Mouse (Mus musculus) liver, postnatal 0 days (tissue): ENCODE results near the gene Edaradd. TPM values are rescaled to one million over a fixed set of nuclear protein-coding genes. Genes with fewer than 3 reads are reported as not detected.
"Not testable (repeated sequence)": the region's sequence is repeated elsewhere in the genome, so short reads cannot be mapped to it uniquely, and the experiment has no call there.

Experiments
- ATAC-seq: fragments of 200-750 bp; cut with Nextera tagmentation; 2 replicates; pipeline ENCODE4 v1.8.0; 2017; ENCODE audit warnings: mild to moderate bottlenecking, moderate library complexity
- DNase-seq: peaks from one replicate; pipeline ENCODE4 v3.0.0-alpha.2; 2016
- H3K27ac ChIP-seq: fragments of 300-500 bp; sonication (generic); 2 replicates; pipeline ENCODE4 v1.5.1; 2014; ENCODE audit warnings: antibody characterized with exemption, moderate library complexity, mild to moderate bottlenecking, low read depth
- H3K27me3 ChIP-seq: fragments of 300-500 bp; sonication (generic); 2 replicates; pipeline ENCODE4 v1.6.1; 2014; ENCODE audit warnings: low read length, control low read depth, mixed read lengths; ENCODE audit not compliant: insufficient read depth
- H3K36me3 ChIP-seq: fragments of 300-500 bp; sonication (generic); replicated peaks from 2 replicates; pipeline ENCODE4 v1.6.1; 2014; ENCODE audit warnings: mild to moderate bottlenecking, control low read depth, low read length, moderate library complexity, mixed read lengths; ENCODE audit not compliant: insufficient read depth
- H3K4me1 ChIP-seq: fragments of 300-500 bp; sonication (generic); 2 replicates; pipeline ENCODE4 v1.6.1; 2014; ENCODE audit warnings: antibody characterized with exemption, mild to moderate bottlenecking, control low read depth; ENCODE audit not compliant: insufficient read depth
- H3K4me2 ChIP-seq: fragments of 300-500 bp; sonication (generic); 2 replicates; pipeline ENCODE4 v1.6.1; 2014; ENCODE audit warnings: low read depth, mild to moderate bottlenecking, low read length, moderate library complexity, mixed read lengths
- H3K4me3 ChIP-seq: fragments of 300-500 bp; sonication (generic); 2 replicates; pipeline ENCODE4 v1.5.1; 2014; ENCODE audit warnings: low read depth, low read length
- H3K9ac ChIP-seq: fragments of 300-500 bp; sonication (generic); replicated peaks from 2 replicates; pipeline ENCODE4 v1.6.1; 2014; ENCODE audit warnings: mild to moderate bottlenecking, moderate library complexity
- H3K9me3 ChIP-seq: fragments of 300-500 bp; sonication (generic); 2 replicates; pipeline ENCODE4 v1.6.1; 2016; ENCODE audit warnings: mild to moderate bottlenecking, control low read depth, low read length, mixed read lengths
- CTCF ChIP-seq: sonication (generic); IDR thresholded peaks from 2 replicates; pipeline ENCODE4 v1.5.1; 2016; ENCODE audit warnings: antibody characterized with exemption, low read depth
- EP300 ChIP-seq: IDR thresholded peaks from 2 replicates; pipeline ENCODE4 v1.6.1; 2016; ENCODE audit warnings: antibody characterized with exemption, low read depth, mild to moderate bottlenecking
- WGBS: fragments of 180-500 bp; shearing (Covaris S2); extraction: QIAGEN DNeasy Blood & Tissue Kit; methylation state at CpG from one replicate; pipeline ENCODE4 v1.1.7; 2014; ENCODE audit not compliant: insufficient replicate concordance; 5-methylcytosine and 5-hydroxymethylcytosine counted together
- polyA plus RNA-seq: library from polyadenylated mRNA; unstranded; fragments of >200 nt; fragmentation: Nextera tagmentation; extraction: Ambion mirVana; gene quantifications from 2 replicates; pipeline ENCODE4 v1.2.1, GENCODE M21; 2015

Gene Edaradd
- polyA plus RNA-seq, 1 experiment from 2014 or later, result 0.38 TPM

GRCm38 (mm10) chr13:12468488-12468887 is 51.8 kb downstream of the Edaradd start:
- no peak overlapping the region for H3K9ac ChIP-seq
- H3K4me3 ChIP-seq, result no peak overlapping the region
- TF ChIP-seq CTCF (no peak), EP300 (no peak; the same call in 1 of the 2 replicates)
- H3K36me3 ChIP-seq, result no peaks in the 10 kb centered on the region
- peaks cover 4% of the 10 kb centered on the region for H3K4me1 ChIP-seq
- DNase-seq (no peak), ATAC-seq (peak; percentile 57)
- H3K9me3 ChIP-seq, result no peaks in the 10 kb centered on the region
- no peaks in the 10 kb centered on the region for H3K27me3 ChIP-seq
- H3K4me2 ChIP-seq, result no peak overlapping the region
- 60% methylated on average over 1 of the region's 1 CpGs for WGBS
- H3K27ac ChIP-seq, result no peak overlapping the region

- no peak for DNase-seq
- H3K4me3 ChIP-seq, result no peak within 1 kb of the TSS
- H3K4me1 ChIP-seq, result peaks cover 18% of the 10 kb centered on the region
- no peak for ATAC-seq
- whole genome bisulfite sequencing, result 73% methylated on average over 1 of the region's 1 CpGs
- no peak within 1 kb of the TSS for H3K4me2 ChIP-seq
- no peaks in the 10 kb centered on the region for H3K27me3 ChIP-seq
- H3K9me3 ChIP-seq, result no peaks in the 10 kb centered on the region
- peak within 1 kb of the TSS; percentile 91 for H3K27ac ChIP-seq
- H3K9ac ChIP-seq, result no peak within 1 kb of the TSS
- no peaks in the 10 kb centered on the region for H3K36me3 ChIP-seq
- TF ChIP-seq CTCF (no peak), EP300 (no peak)
Measured at GRCm38 (mm10) chr13:12464844-12465243, 55.4 kb downstream of the Edaradd start, which contains the start of gene Lgals8. Gene Lgals8, minus strand, starts transcription at chr13:12464944.

GRCm38 (mm10) chr13:12464159-12464558 is 56.1 kb downstream of the Edaradd start:
- 65% methylated on average over 6 of the region's 6 CpGs for WGBS
- peaks cover 22% of the 10 kb centered on the region for H3K4me1 ChIP-seq

GRCm38 (mm10) chr13:12462623-12463022 is 57.6 kb downstream of the Edaradd start:
- H3K27ac ChIP-seq, result peak overlapping the region; percentile 91
- no peaks in the 10 kb centered on the region for H3K27me3 ChIP-seq
- peaks cover 6% of the 10 kb centered on the region for H3K36me3 ChIP-seq
- H3K9ac ChIP-seq, result no peak overlapping the region
- H3K4me2 ChIP-seq, result peak overlapping the region; percentile 38
- no peak for TF ChIP-seq EP300
- TF ChIP-seq CTCF, result no peak
- H3K4me1 ChIP-seq, result peaks cover 18% of the 10 kb centered on the region
- no peak for ATAC-seq
- no peaks in the 10 kb centered on the region for H3K9me3 ChIP-seq
- no peak for DNase-seq
- 60% methylated on average over 4 of the region's 4 CpGs for WGBS
- no peak overlapping the region for H3K4me3 ChIP-seq

More at GRCm38 (mm10) chr13:12464159-12464558, 56.1 kb downstream of the Edaradd start:
- not testable (repeated sequence) for ATAC-seq, H3K27me3 ChIP-seq, H3K4me2 ChIP-seq, H3K9me3 ChIP-seq, H3K9ac ChIP-seq, H3K36me3 ChIP-seq, DNase-seq, H3K4me3 ChIP-seq, H3K27ac ChIP-seq

- WGBS, result 4% methylated on average over 7 of the region's 7 CpGs
- H3K4me2 ChIP-seq, result peak overlapping the region; percentile 82
- peak overlapping the region; percentile 89 for H3K4me3 ChIP-seq
- TF ChIP-seq EP300 (no peak), CTCF (no peak)
- DNase-seq (no peak), ATAC-seq (no peak)
- H3K9me3 ChIP-seq, result no peaks in the 10 kb centered on the region
- no peak overlapping the region; the same call in 1 of the 2 replicates for H3K9ac ChIP-seq
- no peaks in the 10 kb centered on the region for H3K27me3 ChIP-seq
- H3K4me1 ChIP-seq, result peaks cover 20% of the 10 kb centered on the region
- H3K27ac ChIP-seq, result peak overlapping the region; percentile 91
- H3K36me3 ChIP-seq, result peaks cover 7% of the 10 kb centered on the region
Measured at GRCm38 (mm10) chr13:12461730-12462119, 58.5 kb downstream of the Edaradd start.

GRCm38 (mm10) chr13:12460881-12461729 is 59.1 kb downstream of the Edaradd start:
- Histone ChIP-seq H3K9ac (peak overlapping the region; percentile 96), H3K4me2 (peak overlapping the region; percentile 82), H3K9me3 (no peaks in the 10 kb centered on the region), H3K27ac (peak overlapping the region; percentile 91), H3K4me3 (peak overlapping the region; percentile 89), H3K4me1 (peaks cover 23% of the 10 kb centered on the region), H3K27me3 (no peaks in the 10 kb centered on the region), H3K36me3 (peaks cover 11% of the 10 kb centered on the region)
- TF ChIP-seq EP300 (no peak; the same call in 1 of the 2 replicates), CTCF (0 out of 2 replicates have a peak, but pooled peaks have one; percentile 11)
- WGBS, result under 1% methylated on average over 59 of the region's 59 CpGs
- DNase-seq, result peak; percentile 97
- ATAC-seq, result peak; percentile 93
